Mouse (Mus musculus) brain, embryonic 14.5 days (tissue): ENCODE data around the gene Zfp652.

Experiments used
- CTCF ChIP-seq: fragments of 200-500 bp; IDR thresholded peaks from 2 replicates; pipeline ENCODE4 v1.5.1; 2012; ENCODE audit warnings: inconsistent platforms, mild to moderate bottlenecking, moderate library complexity, borderline replicate concordance; ENCODE audit not compliant: insufficient read depth, insufficient read length; ENCODE audit errors: extremely low read depth
- POLR2A ChIP-seq: fragments of 200-500 bp; IDR thresholded peaks from 2 replicates; pipeline ENCODE4 v1.6.1; 2012; ENCODE audit warnings: mild to moderate bottlenecking, inconsistent platforms, borderline replicate concordance; ENCODE audit not compliant: poor library complexity, insufficient read depth, insufficient read length, severe bottlenecking; ENCODE audit errors: extremely low read depth

DNA sequence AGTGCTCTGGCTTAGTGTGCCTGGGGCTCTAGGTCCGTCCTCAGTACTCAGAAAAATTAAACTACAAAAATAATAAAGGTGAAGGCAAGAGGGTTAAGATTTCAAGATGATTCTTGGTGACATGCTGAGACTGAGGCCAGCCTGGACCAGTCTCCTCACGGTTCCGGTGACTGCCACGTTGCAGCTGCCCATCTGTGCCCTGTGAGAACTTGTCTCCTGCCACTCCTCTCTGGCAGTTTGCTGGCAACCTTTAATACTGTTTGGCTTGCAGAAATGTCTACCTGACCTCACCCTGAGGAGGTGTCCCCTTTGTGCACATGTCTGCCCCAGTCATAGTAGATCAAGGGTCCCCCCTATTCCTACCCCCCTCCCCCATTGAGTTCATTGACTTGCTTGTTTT is 71.0 kb downstream of the Zfp652 start:
- TF ChIP-seq CTCF (no peak), POLR2A (no peak)
